Mouse (Mus musculus): ENCODE data around the gene Pde6d. TPM values are rescaled to one million over a fixed set of nuclear protein-coding genes. Genes with fewer than 3 reads are reported as not detected.

Gene Pde6d
- total RNA-seq (2017) = 3.1 to 7.8 TPM (median 4.1 TPM) in 3 replicates

GRCm38 (mm10) chr1:86582451-86583096 lies at the start of gene Pde6d, which contains the start of gene Cops7b:
Gene Pde6d (minus strand): TSS chr1:86582629.
Gene Cops7b (plus strand): TSS chr1:86582904.
- peak; percentile 91 for ATAC-seq (replicated peaks; ENCODE audit: insufficient number of reproducible peaks, low FRiP score, low TSS enrichment, poor library complexity, severe bottlenecking)

DNA sequence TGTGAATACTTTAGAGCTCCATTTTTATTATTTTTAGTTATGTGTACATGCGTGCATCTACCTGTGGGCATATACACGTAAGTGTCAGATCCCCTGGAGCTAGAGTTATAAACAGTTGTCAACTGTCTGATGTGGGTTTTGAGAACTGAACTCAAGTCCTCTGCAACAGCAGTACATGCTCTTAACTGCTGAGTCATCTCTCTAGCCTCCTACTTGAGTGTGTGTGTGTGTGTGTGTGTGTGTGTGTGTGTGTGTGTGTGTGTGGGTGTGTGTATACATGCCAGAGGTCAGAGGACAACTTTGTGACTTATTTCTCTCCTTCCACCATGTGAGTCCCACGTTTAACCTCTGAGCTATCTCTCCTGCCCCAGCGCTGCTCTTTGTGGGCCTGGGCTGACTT lies 48.1 kb upstream of the Pde6d start:
- ATAC-seq (replicated peaks; ENCODE audit: insufficient number of reproducible peaks, low FRiP score, low TSS enrichment, poor library complexity, severe bottlenecking) = no peak

DNA sequence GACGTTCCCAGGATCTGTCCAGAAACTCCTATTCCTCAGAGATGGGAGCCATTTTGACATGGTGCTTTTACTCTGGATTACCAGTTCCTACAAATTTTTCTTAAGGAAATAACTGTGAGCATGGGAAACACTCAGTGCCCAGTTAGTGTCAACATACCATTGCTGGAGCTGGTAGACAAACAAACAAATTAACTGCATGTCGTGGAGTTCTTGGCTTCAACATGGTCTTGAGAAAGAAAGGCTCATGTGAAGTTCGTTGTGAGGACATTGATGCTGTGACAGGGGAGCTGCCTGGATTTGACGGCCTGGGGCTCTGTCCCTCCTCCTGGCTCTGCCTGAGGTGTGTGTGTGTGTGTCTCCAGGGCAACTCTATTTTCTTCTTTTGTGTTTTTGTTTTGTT lies 47.5 kb upstream of the Pde6d start:
- ATAC-seq (replicated peaks; ENCODE audit: insufficient number of reproducible peaks, low FRiP score, low TSS enrichment, poor library complexity, severe bottlenecking) = no peak

DNA sequence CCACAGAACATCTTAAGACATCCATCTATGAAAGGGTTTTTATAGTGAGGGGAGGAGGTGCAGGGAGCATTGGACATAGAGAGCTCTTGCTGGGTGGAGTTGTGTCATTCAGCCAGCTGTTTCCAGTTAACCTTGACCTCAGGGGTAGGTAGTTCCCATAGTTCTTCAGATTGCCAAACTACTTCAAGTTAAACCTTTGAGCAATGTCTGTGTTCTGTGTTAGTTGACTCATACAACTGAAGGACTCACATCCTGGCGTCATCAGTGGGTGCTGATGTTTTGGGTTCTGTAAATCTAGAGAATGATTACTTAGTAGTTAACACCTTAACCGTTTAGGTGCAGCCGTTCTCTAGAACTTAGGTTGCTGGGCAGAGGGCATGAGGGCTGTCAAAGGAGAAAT lies 45.8 kb upstream of the Pde6d start:
- ATAC-seq (replicated peaks; ENCODE audit: insufficient number of reproducible peaks, low FRiP score, low TSS enrichment, poor library complexity, severe bottlenecking) = no peak

DNA sequence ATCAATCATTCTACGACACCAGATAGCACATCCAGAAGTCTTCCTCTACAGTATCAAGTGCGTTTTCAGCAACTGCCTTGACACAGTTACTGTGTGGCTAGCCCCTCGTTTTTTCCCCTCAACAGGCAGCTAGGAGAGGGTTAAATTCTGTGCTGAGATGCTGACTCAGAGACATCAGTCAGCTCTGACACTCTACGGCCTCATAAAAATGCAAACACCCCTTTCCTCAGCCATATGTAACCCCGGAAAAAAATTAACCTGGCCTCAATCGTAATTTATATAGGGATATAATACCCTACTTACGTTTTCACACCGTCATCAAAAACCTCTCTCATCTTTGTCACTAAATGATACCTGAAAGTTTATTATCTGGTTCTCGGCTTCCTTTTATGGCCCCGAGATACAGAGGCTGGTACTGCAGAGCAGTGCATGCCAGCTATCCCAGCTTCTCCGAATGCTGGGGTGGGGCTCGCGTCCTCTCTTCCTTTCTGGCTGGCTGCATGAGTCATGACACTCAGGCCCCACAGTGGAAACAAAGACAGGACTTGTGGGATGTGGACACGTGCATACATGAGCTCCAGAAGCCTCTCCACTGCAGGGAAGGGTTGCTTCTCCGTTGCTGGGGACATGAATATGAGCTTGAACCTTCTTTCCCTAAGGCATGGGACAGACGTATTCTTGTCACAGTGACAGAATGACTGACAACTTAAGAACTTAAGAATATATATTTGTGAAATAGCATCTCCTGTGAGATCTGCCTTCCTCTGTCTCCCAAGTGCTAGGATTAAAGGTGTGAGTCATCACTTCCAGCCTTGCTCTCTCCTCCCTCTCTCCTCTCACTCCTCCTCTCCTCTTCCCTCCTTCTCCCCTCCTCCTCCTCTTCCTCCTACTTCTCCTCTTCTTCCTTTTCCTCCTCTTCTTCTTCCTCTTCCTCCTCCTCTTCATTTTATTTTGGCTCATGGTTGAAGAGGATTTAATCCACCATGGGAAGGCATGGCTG lies 40.9 kb upstream of the Pde6d start:
- ATAC-seq (replicated peaks; ENCODE audit: insufficient number of reproducible peaks, low FRiP score, low TSS enrichment, poor library complexity, severe bottlenecking) = no peak

DNA sequence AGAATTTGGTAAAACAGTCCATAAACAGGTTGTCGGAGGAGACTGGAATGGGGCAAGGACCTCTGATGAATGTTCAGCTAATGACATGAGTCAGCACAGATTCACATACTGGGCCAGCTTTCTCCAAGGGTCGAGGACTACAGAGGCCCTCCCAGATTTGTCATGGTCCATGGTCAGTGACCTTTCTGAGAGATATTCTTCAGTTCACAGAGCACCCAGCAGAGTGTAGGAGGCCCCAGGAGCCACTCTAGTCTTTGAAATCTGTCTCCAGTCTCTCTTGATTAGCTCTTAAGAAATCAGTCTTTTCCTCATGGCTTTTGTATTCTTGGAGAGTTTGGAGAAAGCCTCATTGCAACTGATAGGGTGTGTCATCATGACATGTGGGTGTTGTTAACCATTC lies 39.9 kb upstream of the Pde6d start:
- ATAC-seq (replicated peaks; ENCODE audit: insufficient number of reproducible peaks, low FRiP score, low TSS enrichment, poor library complexity, severe bottlenecking) = no peak

GRCm38 (mm10) chr1:86618454-86619125 lies 36.2 kb upstream of the Pde6d start:
- 0 out of 2 replicates have a peak, but pooled peaks have one; percentile 47 for ATAC-seq (replicated peaks; ENCODE audit: insufficient number of reproducible peaks, low FRiP score, low TSS enrichment, poor library complexity, severe bottlenecking)

- ATAC-seq (replicated peaks; ENCODE audit: insufficient number of reproducible peaks, low FRiP score, low TSS enrichment, poor library complexity, severe bottlenecking) = no peak
These were observed 31.8 kb upstream of the Pde6d start for GRCm38 (mm10) chr1:86614269-86614668.

- no peak for ATAC-seq (replicated peaks; ENCODE audit: insufficient number of reproducible peaks, low FRiP score, low TSS enrichment, poor library complexity, severe bottlenecking)
These were observed 29.7 kb upstream of the Pde6d start for GRCm38 (mm10) chr1:86612081-86612480.

- ATAC-seq (replicated peaks; ENCODE audit: insufficient number of reproducible peaks, low FRiP score, low TSS enrichment, poor library complexity, severe bottlenecking) = no peak
These were observed 28.5 kb upstream of the Pde6d start for GRCm38 (mm10) chr1:86610954-86611353.

GRCm38 (mm10) chr1:86600117-86600516 lies 17.7 kb upstream of the Pde6d start:
- no peak for ATAC-seq (replicated peaks; ENCODE audit: insufficient number of reproducible peaks, low FRiP score, low TSS enrichment, poor library complexity, severe bottlenecking)

DNA sequence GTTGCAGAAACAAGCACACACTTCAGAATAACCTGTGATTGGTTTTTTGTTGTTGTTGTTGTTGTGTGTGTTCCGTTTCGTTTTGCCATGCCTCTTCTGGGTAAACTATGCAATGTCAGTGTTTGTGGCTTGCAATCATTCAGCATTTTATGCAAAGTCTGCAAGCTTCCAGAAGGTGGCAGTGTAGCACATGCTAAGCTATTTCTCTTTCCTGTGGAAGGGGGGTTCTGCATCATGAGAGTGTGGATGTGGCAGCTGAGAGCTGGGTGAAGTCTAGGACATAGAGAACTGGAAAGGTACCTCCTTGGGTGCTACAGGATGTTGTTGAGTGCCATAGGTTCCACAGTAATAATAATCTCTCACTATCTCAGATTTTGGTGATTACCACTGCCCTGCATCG lies 16.1 kb upstream of the Pde6d start:
- no peak for ATAC-seq (replicated peaks; ENCODE audit: insufficient number of reproducible peaks, low FRiP score, low TSS enrichment, poor library complexity, severe bottlenecking)

GRCm38 (mm10) chr1:86596512-86596911 lies 14.1 kb upstream of the Pde6d start:
- ATAC-seq (replicated peaks; ENCODE audit: insufficient number of reproducible peaks, low FRiP score, low TSS enrichment, poor library complexity, severe bottlenecking) = no peak

GRCm38 (mm10) chr1:86595315-86595714 lies 12.9 kb upstream of the Pde6d start:
- ATAC-seq (replicated peaks; ENCODE audit: insufficient number of reproducible peaks, low FRiP score, low TSS enrichment, poor library complexity, severe bottlenecking) = no peak

DNA sequence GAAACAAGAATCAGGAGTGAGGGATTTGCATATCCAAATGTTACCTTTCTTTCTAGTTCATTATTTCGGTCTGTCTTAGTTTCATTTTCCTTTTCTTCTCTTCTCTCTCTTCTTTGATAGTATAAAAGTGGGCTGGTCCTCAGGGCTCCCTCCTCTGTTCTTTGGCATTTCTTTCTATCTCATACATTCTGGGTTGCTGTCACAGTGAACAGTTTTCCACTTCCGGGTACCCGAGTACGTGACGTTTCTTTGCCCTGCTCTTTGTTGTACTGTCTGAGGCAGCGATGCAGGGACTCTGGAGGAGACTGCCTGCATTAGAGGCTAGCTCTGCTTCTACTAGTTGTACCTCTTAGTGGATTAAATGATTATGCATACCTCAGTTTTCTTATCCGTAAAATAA lies 12.1 kb upstream of the Pde6d start:
- ATAC-seq (replicated peaks; ENCODE audit: insufficient number of reproducible peaks, low FRiP score, low TSS enrichment, poor library complexity, severe bottlenecking) = no peak

DNA sequence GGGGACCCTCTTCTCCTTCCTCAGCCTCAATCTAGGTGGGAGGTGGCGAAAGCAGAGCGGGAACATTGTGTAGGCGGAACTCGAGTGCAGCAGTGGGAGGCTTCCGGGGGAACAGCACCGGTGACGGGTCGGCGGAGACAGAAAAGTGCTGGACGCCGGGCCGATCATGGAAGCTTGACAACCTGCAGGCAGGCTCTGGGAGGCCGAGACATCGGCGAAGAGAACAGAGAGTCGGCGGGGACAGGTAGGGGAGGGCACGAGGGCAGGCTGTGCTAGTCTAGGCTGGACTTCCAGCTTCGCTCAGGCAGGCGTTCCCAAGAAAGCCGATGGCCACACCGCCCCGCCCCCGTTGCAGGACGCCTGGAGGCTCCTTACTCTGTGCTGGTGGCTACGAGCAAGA lies 4.6 kb upstream of the Pde6d start:
- ATAC-seq (replicated peaks; ENCODE audit: insufficient number of reproducible peaks, low FRiP score, low TSS enrichment, poor library complexity, severe bottlenecking) = peak; percentile 84

DNA sequence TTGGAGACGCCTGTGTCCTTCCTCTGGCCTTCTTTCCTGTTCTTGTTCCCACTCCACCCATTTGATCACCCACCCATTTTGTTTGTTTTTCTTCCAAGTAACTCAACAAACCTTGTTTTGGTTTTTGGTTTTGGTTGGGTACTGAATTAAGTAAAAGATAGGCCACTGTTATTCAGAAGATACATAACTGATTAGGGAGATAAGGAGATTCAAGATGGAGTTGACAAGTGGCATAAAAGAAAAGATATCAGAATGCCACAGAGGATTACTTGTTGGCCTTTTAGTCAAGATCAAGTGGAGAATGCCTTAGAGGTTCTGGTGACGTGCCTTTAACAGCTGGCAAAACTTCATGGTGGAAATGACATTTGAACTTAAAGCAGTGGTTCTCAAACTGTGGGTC lies 1.3 kb upstream of the Pde6d start:
- ATAC-seq (replicated peaks; ENCODE audit: insufficient number of reproducible peaks, low FRiP score, low TSS enrichment, poor library complexity, severe bottlenecking) = no peak

- 0 out of 2 replicates have a peak, but pooled peaks have one; percentile 4 for ATAC-seq (replicated peaks; ENCODE audit: insufficient number of reproducible peaks, low FRiP score, low TSS enrichment, poor library complexity, severe bottlenecking)
These were observed 558 bp downstream of the Pde6d start for GRCm38 (mm10) chr1:86581692-86582450.

DNA sequence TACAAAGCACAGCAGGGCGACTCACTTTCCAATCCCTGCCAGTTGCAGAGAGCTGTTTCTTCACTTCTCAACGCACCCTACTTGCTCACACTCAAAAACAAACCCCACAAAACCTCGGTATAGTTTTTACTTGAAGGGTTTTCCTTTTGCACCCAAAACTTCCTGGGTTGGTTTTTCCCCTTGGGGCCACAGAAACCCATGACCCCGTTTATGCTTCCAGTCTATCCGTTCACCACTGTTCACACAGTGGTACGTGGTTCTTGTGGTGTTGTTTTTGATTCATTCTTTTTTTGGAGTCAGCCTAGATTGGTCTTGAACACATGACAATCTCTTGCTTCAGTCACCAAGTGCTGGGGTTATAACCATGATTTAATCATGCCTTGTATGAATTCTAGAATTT lies 2.0 kb downstream of the Pde6d start:
- no peak for ATAC-seq (replicated peaks; ENCODE audit: insufficient number of reproducible peaks, low FRiP score, low TSS enrichment, poor library complexity, severe bottlenecking)
